Mouse (Mus musculus) stomach, postnatal 0 days (tissue): ENCODE data around the gene Trp53inp2. TPM values are rescaled to one million over a fixed set of nuclear protein-coding genes. Genes with fewer than 3 reads are reported as not detected.

Experiments
- ATAC-seq: fragments of 200-750 bp; cut with Nextera tagmentation; 2 replicates; pipeline ENCODE4 v1.8.0; 2017; ENCODE audit not compliant: low FRiP score, low TSS enrichment
- DNase-seq: peaks from one replicate; pipeline ENCODE4 v3.0.0-alpha.2; 2016; ENCODE audit warnings: low spot score
- H3K27ac ChIP-seq: fragments of 300-500 bp; sonication (generic); replicated peaks from 2 replicates; pipeline ENCODE4 v1.5.1; 2014; ENCODE audit warnings: mild to moderate bottlenecking, control low read depth
- H3K27me3 ChIP-seq: fragments of 300-500 bp; sonication (generic); 2 replicates; pipeline ENCODE4 v1.6.1; 2014; ENCODE audit warnings: low read length; ENCODE audit not compliant: control insufficient read depth, insufficient read depth
- H3K36me3 ChIP-seq: fragments of 300-500 bp; sonication (generic); 2 replicates; pipeline ENCODE4 v1.6.1; 2014; ENCODE audit warnings: low read length, mixed read lengths; ENCODE audit not compliant: control insufficient read depth, insufficient read depth
- H3K4me1 ChIP-seq: fragments of 300-500 bp; sonication (generic); replicated peaks from 2 replicates; pipeline ENCODE4 v1.6.1; 2014; ENCODE audit warnings: antibody characterized with exemption; ENCODE audit not compliant: control insufficient read depth, insufficient read depth
- H3K4me2 ChIP-seq: fragments of 300-500 bp; sonication (generic); replicated peaks from 2 replicates; pipeline ENCODE4 v1.6.1; 2014; ENCODE audit warnings: low read depth, mild to moderate bottlenecking, control low read depth, moderate library complexity
- H3K4me3 ChIP-seq: fragments of 300-500 bp; sonication (generic); 2 replicates; pipeline ENCODE4 v1.5.1; 2014; ENCODE audit warnings: low read depth, low read length, control low read depth
- H3K9ac ChIP-seq: fragments of 300-500 bp; sonication (generic); 2 replicates; pipeline ENCODE4 v1.6.1; 2014; ENCODE audit warnings: mild to moderate bottlenecking, low read length, control low read depth, mixed read lengths
- H3K9me3 ChIP-seq: fragments of 300-500 bp; sonication (generic); 2 replicates; pipeline ENCODE4 v1.6.1; 2016; ENCODE audit warnings: low read length; ENCODE audit not compliant: control insufficient read depth
- CTCF ChIP-seq: IDR thresholded peaks from 2 replicates; pipeline ENCODE4 v1.5.1; 2016; ENCODE audit warnings: antibody characterized with exemption, low read depth, mild to moderate bottlenecking, moderate library complexity
- EP300 ChIP-seq: optimal IDR thresholded peaks from 2 replicates; pipeline ENCODE3; 2016; ENCODE audit warnings: antibody characterized with exemption
- WGBS: fragments of 180-500 bp; shearing (Covaris S2); extraction: QIAGEN DNeasy Blood & Tissue Kit; methylation state at CpG from one replicate; pipeline ENCODE4 v1.1.7; 2014; 5-methylcytosine and 5-hydroxymethylcytosine counted together
- polyA plus RNA-seq: library from polyadenylated mRNA; unstranded; fragments of >200 nt; fragmentation: Nextera tagmentation; extraction: Ambion mirVana; gene quantifications from 2 replicates; pipeline ENCODE4 v1.2.1, GENCODE M21; 2015

Trp53inp2 gene
- polyA plus RNA-seq, 1 experiment from 2014 or later, result 29.4 TPM

DNA sequence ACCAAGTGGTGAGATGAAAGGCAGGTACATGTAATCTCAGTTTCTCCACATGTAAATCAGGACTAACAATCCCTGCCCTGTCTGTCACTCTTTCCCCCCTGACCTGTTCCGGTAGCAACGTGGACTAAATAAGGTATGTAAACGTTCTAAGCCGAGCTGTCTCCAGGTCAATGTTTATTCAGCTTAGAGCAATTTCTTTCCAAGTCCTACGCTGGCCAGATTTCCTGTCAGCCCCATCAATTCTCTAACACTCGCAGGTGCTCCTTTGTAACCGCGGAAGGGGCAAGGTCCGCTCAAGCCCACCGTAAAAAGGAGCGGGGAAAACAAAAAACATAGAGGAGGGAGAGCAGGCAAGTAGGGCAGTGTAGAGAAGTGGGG is 190 bp downstream of the Trp53inp2 start:
- DNase-seq (peak; percentile 59), ATAC-seq (peak; percentile 31; the same call in 1 of the 2 replicates)
- peak overlapping the region; percentile 99 for H3K27ac ChIP-seq
- H3K4me2 ChIP-seq, result peak overlapping the region; percentile 86
- H3K9ac ChIP-seq, result peak overlapping the region; percentile 93
- H3K4me1 ChIP-seq, result peaks cover 4% of the 10 kb centered on the region; the same call in 1 of the 2 replicates
- H3K27me3 ChIP-seq, result no peaks in the 10 kb centered on the region
- WGBS, result under 1% methylated on average over 11 of the region's 11 CpGs
- no peak for TF ChIP-seq CTCF
- H3K36me3 ChIP-seq, result no peaks in the 10 kb centered on the region; the same call in 1 of the 2 replicates
- no peaks in the 10 kb centered on the region for H3K9me3 ChIP-seq
- peak overlapping the region; percentile 84 for H3K4me3 ChIP-seq

DNA sequence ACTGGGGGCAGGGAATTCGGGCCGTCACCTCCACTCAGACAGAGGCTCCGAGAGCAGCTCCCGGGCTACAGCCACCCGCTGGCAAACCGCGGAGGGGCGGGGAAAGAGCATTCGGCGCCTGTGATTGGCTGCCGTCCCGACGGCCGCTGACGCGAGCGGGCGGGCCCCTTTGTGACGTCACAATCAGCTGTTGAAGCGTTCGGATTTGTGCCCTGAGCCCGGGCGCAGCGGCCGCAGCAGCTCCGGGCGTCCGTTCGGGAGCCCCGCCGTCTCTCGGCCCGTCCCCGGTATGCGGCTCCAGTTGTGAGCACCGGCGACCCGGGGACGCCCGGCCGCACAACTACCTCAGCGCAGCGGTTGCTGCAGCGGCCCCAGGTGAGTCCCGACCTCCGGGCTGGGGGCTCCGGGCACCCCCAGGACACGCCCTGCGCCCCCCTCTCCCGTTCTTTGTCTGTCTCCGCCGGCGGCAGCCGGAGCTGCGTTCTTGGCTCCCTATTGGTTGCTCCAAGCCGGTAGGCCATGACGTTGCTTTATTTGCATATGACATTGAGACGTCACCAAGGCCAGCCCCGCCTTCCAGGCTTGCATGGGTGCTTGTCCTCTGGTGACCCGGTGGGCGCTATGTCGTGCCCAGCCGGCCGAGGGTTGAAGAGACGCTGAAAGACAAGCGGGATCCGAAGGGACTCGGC is 928 bp downstream of the Trp53inp2 start:
- peak; percentile 91 for ATAC-seq
- Histone ChIP-seq H3K27me3 (no peaks in the 10 kb centered on the region), H3K4me1 (peaks cover 4% of the 10 kb centered on the region; the same call in 1 of the 2 replicates), H3K4me2 (peak overlapping the region; percentile 86), H3K4me3 (peak overlapping the region; percentile 84), H3K9ac (peak overlapping the region; percentile 93), H3K36me3 (no peaks in the 10 kb centered on the region; the same call in 1 of the 2 replicates), H3K9me3 (no peaks in the 10 kb centered on the region), H3K27ac (peak overlapping the region; percentile 99)
- WGBS, result under 1% methylated on average over 55 of the region's 68 CpGs
- peak; percentile 98 for DNase-seq
- no peak for TF ChIP-seq CTCF
- no peak for TF ChIP-seq EP300

GRCm38 (mm10) chr2:155382332-155382700 is 1.5 kb downstream of the Trp53inp2 start:
- ATAC-seq (0 out of 2 replicates have a peak, but pooled peaks have one; percentile 0), DNase-seq (no peak)
- peak overlapping the region; percentile 99 for H3K27ac ChIP-seq
- no peaks in the 10 kb centered on the region for H3K27me3 ChIP-seq
- peaks cover 4% of the 10 kb centered on the region; the same call in 1 of the 2 replicates for H3K4me1 ChIP-seq
- peak overlapping the region; percentile 86 for H3K4me2 ChIP-seq
- H3K36me3 ChIP-seq, result no peaks in the 10 kb centered on the region; the same call in 1 of the 2 replicates
- TF ChIP-seq EP300 (no peak), CTCF (no peak)
- no peaks in the 10 kb centered on the region for H3K9me3 ChIP-seq
- WGBS, result 15% methylated on average over 6 of the region's 6 CpGs
- H3K4me3 ChIP-seq, result peak overlapping the region; percentile 84
- peak overlapping the region; percentile 93; the same call in 1 of the 2 replicates for H3K9ac ChIP-seq

- Histone ChIP-seq H3K9me3 (no peaks in the 10 kb centered on the region), H3K9ac (no peak overlapping the region), H3K4me2 (peak overlapping the region; percentile 86), H3K27ac (peak overlapping the region; percentile 99), H3K36me3 (peaks cover 3% of the 10 kb centered on the region), H3K27me3 (no peaks in the 10 kb centered on the region), H3K4me3 (peak overlapping the region; percentile 84), H3K4me1 (peaks cover 4% of the 10 kb centered on the region; the same call in 1 of the 2 replicates)
- 47% methylated on average over 2 of the region's 2 CpGs for WGBS
- ATAC-seq (no peak), DNase-seq (peak; percentile 46)
- TF ChIP-seq EP300 (no peak), CTCF (peak; percentile 43)
Measured at GRCm38 (mm10) chr2:155382791-155383438, 2.1 kb downstream of the Trp53inp2 start.

DNA sequence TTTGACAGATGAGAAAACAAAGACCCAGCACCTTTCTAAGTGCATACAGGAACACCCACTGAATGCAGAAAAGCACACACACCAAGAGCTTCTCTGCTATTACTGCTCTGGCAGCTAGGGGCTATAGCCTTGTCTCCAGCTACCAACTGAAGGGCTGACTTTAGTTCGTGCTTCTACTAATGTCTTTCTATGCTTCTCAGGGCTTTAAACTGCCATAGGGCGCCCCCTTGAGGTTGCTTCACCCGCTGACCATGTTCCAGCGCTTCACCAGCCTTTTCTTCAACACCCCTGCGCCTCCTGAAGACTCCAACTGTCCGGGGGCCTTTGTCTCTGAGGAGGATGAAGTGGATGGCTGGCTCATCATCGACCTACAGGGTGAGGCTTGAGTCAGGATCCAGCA is 4.2 kb downstream of the Trp53inp2 start:
- DNase-seq (peak; percentile 86), ATAC-seq (peak; percentile 27; the same call in 1 of the 2 replicates)
- Histone ChIP-seq H3K4me3 (no peak overlapping the region), H3K27ac (no peak overlapping the region), H3K9me3 (no peaks in the 10 kb centered on the region), H3K4me2 (no peak overlapping the region), H3K36me3 (peaks cover 9% of the 10 kb centered on the region), H3K9ac (no peak overlapping the region), H3K4me1 (peaks cover 4% of the 10 kb centered on the region; the same call in 1 of the 2 replicates), H3K27me3 (no peaks in the 10 kb centered on the region)
- TF ChIP-seq CTCF (peak; percentile 90), EP300 (no peak)
- WGBS, result 28% methylated on average over 7 of the region's 7 CpGs
